Mouse (Mus musculus): ENCODE results near the gene Szrd1.

The Szrd1 gene

DNA sequence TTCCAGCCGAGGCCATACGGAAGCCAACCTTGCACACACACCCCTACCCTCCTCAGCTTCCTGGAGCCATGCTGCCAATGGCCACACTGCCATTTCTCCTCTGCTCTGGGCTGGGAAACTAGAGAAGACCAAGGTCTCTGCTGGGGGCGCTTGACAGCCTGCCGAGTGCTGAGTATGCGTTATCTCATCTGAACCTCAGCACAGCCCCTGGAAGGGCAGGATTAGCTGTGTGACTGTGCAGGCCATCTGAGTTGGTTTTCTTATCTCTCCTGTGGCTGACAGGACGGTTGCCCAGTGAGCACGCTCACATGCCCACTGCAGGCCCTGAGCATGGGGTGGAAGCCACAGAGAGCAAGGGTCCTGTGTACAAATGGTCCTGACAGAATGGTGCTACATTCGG lies 70.9 kb downstream of the Szrd1 start:
- DNase-seq (ENCODE audit: low read depth, low spot score), result no peak

GRCm38 (mm10) chr4:141067516-141068046 lies 72.0 kb downstream of the Szrd1 start:
- no peak for DNase-seq (ENCODE audit: low read depth, low spot score)

DNA sequence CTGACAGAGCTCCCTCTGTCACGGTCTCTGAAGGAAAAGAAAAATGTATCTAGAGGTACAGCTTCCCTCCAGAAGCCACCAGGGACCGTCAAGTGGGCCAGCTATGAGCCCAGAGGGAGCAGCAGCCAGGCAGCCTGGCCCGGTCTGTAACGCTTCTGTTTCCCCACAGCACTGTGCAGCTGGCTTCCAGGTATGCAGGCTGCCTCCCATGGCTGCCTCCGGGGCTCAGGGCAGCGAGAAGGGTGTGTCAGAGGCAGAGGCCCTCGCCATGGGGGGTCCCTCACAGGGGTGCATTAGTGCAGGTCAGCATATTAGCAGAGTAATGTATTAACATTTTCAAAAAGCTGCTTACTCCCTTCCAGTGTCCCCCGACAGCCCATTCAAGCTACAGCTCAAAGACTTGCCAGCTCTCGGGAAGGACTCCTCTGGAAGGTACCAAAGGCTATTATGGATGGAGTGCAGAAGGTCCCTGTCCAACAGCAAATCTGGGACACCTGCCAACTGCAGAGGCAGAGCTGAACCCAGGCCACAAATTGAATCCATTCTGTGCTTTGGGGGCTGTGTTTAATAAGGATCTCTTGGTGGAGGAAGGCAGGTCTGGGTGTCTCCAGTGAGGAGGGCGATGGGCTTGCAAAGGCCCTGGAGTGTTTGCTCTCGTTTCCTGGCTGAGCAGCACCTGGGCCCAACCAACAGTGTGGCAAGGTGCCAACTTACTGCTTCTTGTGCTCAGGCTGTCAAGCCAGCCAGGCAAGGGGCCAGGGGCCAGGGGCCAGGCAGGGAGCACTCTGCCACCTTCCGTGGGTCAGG lies 72.7 kb downstream of the Szrd1 start:
- no peak for DNase-seq (ENCODE audit: low read depth, low spot score)

DNA sequence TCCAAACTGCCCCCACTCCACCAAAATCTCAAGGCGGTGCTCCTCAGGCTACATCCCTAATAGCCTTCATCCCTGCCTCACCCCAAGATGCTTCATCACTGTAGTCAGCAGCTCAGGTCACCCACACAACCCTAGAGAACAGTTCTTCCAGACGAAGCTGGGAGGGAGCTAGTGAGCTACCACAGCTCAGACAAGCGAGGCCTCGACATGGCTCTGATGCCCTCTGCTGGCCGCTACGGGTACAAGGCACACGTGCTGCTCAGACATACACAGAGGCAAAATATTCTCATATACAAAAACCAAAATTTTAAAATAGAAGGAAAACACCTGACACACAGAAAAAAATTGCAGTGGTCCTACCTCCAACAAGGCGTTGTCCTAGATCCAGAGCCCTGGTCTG lies 74.5 kb downstream of the Szrd1 start:
- DNase-seq (ENCODE audit: low read depth, low spot score), result peak; percentile 76

- DNase-seq (ENCODE audit: low read depth, low spot score), result no peak
Observed at GRCm38 (mm10) chr4:141064104-141064659, 75.4 kb downstream of the Szrd1 start.

All from retina, adult 2 months (tissue).